Mouse (Mus musculus) liver, adult (tissue): ENCODE data around the gene Zfp169.

Experiments
- GATA4 ChIP-seq: IDR thresholded peaks from 2 replicates; pipeline ENCODE4 v1.6.1; 2014; ENCODE audit warnings: mild to moderate bottlenecking, low read length; ENCODE audit not compliant: insufficient replicate concordance

Gene Zfp169

DNA sequence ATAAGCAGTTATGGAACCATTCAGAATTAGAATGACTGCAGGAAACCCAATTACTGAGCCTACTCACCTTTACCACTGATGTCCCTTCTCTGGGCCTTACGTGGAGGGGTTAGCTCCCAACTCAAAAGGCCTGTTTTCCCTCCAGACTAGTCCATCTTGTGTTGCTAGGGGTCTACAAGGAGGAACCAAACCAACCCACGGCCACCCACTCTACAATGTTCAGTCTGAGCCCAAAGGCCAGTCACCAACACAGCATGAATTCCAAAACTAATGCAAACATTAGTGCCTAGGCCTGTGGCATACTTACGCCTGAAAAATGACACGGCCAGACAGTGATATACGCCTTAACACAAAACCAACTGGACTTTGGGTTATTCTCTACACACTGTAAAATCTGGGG lies 20.2 kb upstream of the Zfp169 start:
- no peak for TF ChIP-seq GATA4

GRCm38 (mm10) chr13:48531448-48531847 lies 18.2 kb upstream of the Zfp169 start:
- TF ChIP-seq GATA4, result no peak

DNA sequence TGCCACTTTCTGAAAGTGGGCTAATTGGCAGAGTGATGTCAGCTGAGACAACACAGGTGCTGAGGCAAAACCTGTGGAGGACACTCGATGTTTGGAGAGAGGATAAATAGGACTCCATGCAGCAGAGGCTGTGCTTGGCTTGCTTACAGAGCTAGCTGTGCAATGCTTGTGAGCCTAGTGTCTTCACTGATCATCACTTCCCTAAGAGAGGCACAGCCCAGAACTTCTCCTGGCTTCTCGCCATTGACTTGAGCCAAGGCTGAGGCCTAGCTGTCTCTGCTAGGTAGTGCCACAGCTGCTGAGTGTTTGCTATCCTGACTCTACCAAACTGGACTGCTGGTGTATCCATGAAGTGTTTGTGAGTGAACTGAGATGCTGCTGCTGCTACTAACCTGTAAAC lies 17.4 kb upstream of the Zfp169 start:
- no peak for TF ChIP-seq GATA4

DNA sequence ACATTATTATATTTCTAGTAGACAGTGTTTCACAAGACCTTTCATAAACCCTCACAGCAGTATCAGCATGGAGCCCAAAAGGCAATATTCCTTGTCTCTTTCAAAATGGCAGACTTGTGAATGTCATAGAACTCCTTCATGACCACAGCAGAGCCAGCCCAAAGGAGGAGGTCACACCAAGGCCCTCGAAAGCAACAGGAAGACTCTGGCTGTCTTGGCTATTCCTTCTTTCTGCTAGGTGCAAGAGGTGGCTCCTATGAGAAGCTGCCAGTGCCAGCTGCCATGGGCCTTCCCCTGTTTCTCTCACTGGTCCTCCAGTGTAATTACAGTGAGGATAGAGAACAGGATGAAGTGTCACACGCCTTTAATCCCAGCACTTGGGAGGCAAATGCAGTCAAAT lies 15.8 kb upstream of the Zfp169 start:
- TF ChIP-seq GATA4, result no peak

DNA sequence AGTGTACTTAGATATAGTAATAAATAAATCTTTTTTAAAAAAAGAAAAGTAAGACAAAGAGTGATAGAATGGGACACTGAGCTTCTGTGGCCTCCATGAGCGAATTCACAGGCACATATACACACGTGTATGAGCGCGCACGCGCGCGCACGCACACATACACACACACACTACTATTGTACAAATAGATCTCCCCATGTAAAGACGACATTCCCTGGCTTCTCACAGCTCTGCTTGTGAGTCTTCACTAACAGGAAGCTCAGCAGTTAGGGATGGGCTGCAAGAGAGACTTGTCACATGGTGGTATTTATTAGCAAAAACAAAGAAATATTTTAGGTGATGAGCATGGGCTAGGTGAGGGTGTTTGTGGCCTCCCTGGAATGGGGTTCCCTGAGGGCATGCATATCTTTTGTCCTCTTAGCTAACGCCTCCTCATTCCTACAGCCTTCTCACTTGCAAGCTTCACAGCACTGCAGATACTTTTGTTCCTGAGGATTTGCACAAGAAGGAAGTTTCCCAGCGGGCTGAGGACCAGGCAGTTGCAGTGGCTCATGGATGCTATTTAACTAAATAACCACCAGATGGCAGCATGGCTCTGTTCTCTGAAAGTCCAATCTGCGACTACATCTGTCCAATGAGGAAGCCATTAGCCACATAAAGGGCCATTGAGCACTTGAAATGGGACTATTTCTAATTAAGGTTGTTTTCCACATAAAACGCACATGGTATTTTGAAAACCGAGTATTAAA lies 15.0 kb upstream of the Zfp169 start:
- no peak for TF ChIP-seq GATA4

- no peak for TF ChIP-seq GATA4
Observed at GRCm38 (mm10) chr13:48525745-48526144, 12.5 kb upstream of the Zfp169 start.

DNA sequence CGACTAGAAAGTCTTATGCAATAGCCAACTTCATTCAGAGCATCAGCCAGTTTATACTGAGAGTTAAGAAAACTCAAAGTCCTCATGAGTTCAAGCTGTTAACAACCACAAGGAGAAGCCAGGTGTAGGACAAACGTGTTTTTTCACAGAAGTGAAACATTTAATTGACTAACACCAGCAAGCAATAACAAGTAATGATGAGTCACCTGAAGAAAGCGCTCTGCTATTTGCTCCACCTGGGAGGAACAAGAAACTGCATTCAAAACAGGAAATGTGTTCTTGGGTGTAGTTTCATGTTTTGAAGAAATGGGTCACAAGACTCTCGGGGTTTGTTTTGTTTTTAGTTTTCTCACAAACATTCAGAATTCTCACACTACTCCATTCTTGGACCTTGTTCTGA lies 2.6 kb upstream of the Zfp169 start:
- no peak for TF ChIP-seq GATA4

GRCm38 (mm10) chr13:48508661-48509060 lies 4.6 kb downstream of the Zfp169 start:
- no peak for TF ChIP-seq GATA4

DNA sequence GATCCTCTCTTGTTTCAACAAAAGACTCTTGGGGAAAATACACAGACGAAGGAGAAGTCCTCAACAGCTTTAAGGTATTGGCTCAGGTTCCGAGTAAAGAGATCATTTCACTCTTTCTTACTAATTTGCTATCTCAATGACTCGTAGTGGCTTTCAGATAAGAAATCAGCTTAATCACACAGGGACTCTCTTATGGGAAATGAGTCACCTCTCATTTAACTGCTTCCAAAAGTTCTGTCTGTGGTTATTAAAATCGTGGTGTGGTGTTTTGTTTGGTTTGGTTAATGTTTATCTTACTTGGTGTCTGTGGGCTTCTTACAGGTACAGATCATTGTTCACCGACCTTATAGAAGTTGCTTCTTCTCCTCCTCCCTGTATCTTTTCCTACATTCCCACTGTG lies 10.8 kb downstream of the Zfp169 start:
- TF ChIP-seq GATA4, result no peak

DNA sequence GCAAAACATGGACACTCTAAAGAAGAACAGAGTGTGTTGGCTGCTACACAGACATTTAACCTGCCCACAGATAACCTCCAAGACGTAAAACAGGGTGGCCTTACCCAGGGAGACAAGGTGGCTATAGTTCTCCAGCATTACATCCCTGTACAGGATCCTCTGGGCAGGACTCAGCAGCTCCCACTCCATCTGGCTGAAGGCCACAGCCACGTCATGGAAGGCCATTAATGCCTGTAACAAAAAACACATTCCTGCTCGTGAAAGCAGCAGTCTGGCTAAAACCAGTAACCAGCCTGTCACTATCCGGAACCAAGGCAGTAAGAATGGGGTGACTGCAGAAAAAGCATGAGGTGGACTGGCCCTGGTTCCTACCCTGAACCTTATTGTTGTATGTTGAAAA lies 14.6 kb downstream of the Zfp169 start:
- no peak for TF ChIP-seq GATA4

DNA sequence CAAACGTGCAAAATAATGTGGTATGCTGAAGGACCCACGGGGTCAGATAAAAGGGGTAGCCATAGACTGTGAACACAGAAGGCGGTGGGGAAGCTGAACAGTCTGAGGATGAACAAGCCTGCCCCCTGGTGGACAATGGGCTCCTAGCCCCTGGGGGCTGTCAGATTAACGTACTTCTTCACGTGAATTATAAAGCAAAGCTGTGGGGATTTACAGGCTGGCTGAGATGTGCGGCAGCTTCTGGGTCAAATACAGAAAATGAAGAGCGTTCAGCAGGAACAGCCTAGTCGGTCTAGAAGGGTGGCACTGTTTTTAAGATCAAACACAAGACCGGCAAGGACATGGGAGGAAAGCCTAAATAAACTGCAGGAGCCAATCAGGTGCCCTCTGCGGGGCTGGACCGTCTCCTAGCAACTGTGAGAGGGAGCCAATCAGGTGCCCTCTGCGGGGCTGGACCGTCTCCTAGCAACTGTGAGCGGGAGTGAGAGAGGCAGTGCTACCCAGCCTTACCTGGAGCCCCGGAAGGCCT lies 15.5 kb downstream of the Zfp169 start:
- no peak for TF ChIP-seq GATA4

DNA sequence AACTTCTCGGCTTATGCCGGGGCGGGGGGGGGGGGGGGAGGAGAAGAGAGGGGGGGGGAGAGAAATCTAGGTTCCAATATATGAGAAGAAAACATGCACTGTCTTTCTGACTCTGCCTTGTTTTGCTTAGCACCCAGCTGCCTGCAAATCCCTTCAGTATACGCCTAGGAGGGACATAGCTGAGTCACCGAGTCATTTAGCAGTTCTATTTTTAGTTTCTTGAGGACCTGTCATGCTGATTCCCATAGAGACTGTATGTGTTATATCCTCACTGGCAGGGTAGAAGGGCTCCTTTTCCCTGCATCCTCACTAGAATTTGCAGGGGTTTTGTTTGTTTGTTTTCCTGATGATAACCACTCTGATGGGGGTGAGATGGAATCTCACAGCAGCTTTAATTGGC lies 20.1 kb downstream of the Zfp169 start:
- no peak for TF ChIP-seq GATA4

DNA sequence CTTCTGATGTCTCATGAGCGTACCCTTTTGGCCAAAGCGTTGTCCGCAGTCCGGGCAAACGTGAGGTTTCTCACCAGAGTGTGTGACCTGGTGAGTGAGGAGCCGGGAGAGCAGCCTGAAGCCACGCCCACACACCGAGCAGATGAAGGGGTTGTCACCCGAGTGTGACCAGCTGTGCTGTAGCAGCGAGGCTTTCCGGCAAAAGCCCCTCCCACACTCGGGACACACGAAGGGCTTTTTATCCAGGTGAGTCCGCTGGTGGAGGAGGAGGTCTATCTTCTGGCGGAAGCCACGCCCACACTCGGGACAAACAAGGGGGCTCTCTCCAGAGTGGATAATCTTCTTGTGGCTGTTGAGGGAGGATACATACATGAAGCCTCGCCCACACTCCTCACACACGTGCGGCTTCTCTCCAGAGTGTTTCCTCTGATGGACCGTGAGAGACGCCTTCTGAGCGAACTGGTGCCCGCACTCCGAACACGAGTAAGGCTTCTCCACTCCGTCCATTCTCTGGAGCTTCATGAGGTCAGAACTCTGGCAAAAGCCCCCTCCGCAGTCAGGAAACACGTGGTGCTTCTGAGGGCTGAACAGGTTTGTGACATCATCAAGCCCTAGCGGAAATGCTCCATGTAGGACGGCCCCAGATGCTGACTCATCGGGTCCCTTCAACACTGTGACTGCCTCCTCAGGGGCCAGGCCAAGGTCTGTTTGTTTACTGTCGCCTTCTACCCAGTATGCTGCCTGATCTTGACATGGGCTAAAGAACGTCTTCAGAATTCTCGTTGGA lies 22.7 kb downstream of the Zfp169 start:
- TF ChIP-seq GATA4, result no peak

GRCm38 (mm10) chr13:48483606-48484005 lies 29.6 kb downstream of the Zfp169 start:
- no peak for TF ChIP-seq GATA4

DNA sequence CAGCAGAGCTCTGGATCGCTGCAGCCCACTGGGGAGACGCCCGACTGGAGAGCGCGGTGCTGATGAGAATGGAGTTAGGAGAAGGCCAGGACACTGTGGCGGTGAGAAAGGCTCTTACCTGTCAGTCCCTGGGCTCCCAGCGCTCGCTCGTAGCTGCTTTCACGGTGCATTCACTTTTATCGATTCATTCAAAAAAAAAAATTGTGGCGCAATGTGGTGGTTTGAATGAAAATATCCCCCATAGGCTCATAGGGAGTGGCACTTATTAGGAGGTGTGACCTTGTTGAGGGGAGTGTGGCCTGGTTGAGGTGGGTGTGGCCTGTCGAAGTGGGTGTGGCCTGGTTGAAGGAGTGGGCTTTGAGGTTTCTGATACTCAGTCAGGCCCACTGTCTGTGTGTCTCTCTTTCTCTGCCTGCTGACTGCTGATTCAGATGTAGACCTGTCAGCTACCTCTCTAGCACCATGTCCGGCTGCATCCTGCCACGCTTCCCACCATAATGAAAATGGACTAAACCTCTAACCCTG lies 44.5 kb downstream of the Zfp169 start:
- TF ChIP-seq GATA4, result no peak

- TF ChIP-seq GATA4, result no peak
Observed at GRCm38 (mm10) chr13:48466186-48466585, 47.1 kb downstream of the Zfp169 start.
